Mouse (Mus musculus) layer of hippocampus, adult 2 months (tissue): ENCODE measurements around the gene Krtcap3. TPM values are rescaled to one million over a fixed set of nuclear protein-coding genes. Genes with fewer than 3 reads are reported as not detected.

Experiments used
- DNase-seq, 2 experiments: peaks; one replicate each; pipeline ENCODE4 v3.0.0; 2022; ENCODE audit warnings: low spot score in 2 of 2
- H3K27ac ChIP-seq: fragments of 200-600 bp; 2 replicates; pipeline ENCODE4 v1.8.1; 2022
- H3K4me3 ChIP-seq: fragments of 200-600 bp; 2 replicates; pipeline ENCODE4 v1.8.1; 2022; ENCODE audit warnings: mild to moderate bottlenecking
- CTCF ChIP-seq: fragments of 200-600 bp; conservative IDR thresholded peaks from 2 replicates; pipeline ENCODE4 v1.8.1; 2022; ENCODE audit warnings: antibody characterized with exemption, mild to moderate bottlenecking, moderate library complexity
- total RNA-seq, 2 experiments: library from RNA; stranded (reverse); gene quantifications; 2 replicates each; pipeline ENCODE4 v1.2.3; 2021

Gene Krtcap3
- total RNA-seq, 2 experiments from 2014 or later = 3.2 to 4.0 TPM

- H3K27ac ChIP-seq = no peak overlapping the region
- no peak overlapping the region for H3K4me3 ChIP-seq
- no peak for DNase-seq
These were observed 28.8 kb upstream of the Krtcap3 start for GRCm38 (mm10) chr5:31222696-31223095.

GRCm38 (mm10) chr5:31226641-31227040, 24.9 kb upstream of the Krtcap3 start:
- Histone ChIP-seq H3K4me3 (no peak overlapping the region), H3K27ac (no peak overlapping the region)
- TF ChIP-seq CTCF = no peak
- DNase-seq = no peak

More at GRCm38 (mm10) chr5:31222696-31223095, 28.8 kb upstream of the Krtcap3 start:
- no peak for TF ChIP-seq CTCF

- Histone ChIP-seq H3K27ac (peak within 1 kb of the TSS; percentile 98), H3K4me3 (peak within 1 kb of the TSS; percentile 90)
- TF ChIP-seq CTCF = peak; percentile 34
- peak; percentile 95 for DNase-seq
These were observed 10.6 kb upstream of the Krtcap3 start, which contains the start of the genes Nrbp1 and Gm9970 for GRCm38 (mm10) chr5:31240637-31241521. Nrbp1 (plus strand) TSS chr5:31240864. Gm9970 (minus strand) TSS chr5:31241232.

- no peak for TF ChIP-seq CTCF
- no peak for DNase-seq
- Histone ChIP-seq H3K27ac (peak overlapping the region; percentile 98), H3K4me3 (peak overlapping the region; percentile 90)
These were observed 9.9 kb upstream of the Krtcap3 start for GRCm38 (mm10) chr5:31241522-31242034.

- H3K4me3 ChIP-seq = peak overlapping the region; percentile 90
- no peak for DNase-seq
- TF ChIP-seq CTCF = no peak
- H3K27ac ChIP-seq = peak overlapping the region; percentile 98; the same call in 1 of the 2 replicates
These were observed 9.3 kb upstream of the Krtcap3 start for GRCm38 (mm10) chr5:31242191-31242590.

GRCm38 (mm10) chr5:31250716-31251115, 775 bp upstream of the Krtcap3 start:
- no peak overlapping the region for H3K27ac ChIP-seq
- DNase-seq = no peak
- no peak for TF ChIP-seq CTCF
- no peak overlapping the region for H3K4me3 ChIP-seq

- no peak for DNase-seq
- Histone ChIP-seq H3K4me3 (no peak overlapping the region), H3K27ac (no peak overlapping the region; the same call in 1 of the 2 replicates)
- TF ChIP-seq CTCF = no peak
These were observed 660 bp downstream of the Krtcap3 start for GRCm38 (mm10) chr5:31252151-31252550.

- H3K27ac ChIP-seq = no peak overlapping the region
- TF ChIP-seq CTCF = no peak
- no peak overlapping the region for H3K4me3 ChIP-seq
- DNase-seq = no peak
These were observed 1.5 kb downstream of the Krtcap3 start for GRCm38 (mm10) chr5:31252795-31253545.

- TF ChIP-seq CTCF = no peak
- DNase-seq = no peak
- H3K4me3 ChIP-seq = no peak overlapping the region
- peak overlapping the region; percentile 63 for H3K27ac ChIP-seq
These were observed 2.3 kb downstream of the Krtcap3 start for GRCm38 (mm10) chr5:31253806-31254205.

- Histone ChIP-seq H3K4me3 (no peak overlapping the region), H3K27ac (peak overlapping the region; percentile 63)
- TF ChIP-seq CTCF = no peak
- no peak for DNase-seq
These were observed 3.0 kb downstream of the Krtcap3 start for GRCm38 (mm10) chr5:31254452-31254851.

- no peak for DNase-seq
- no peak for TF ChIP-seq CTCF
- Histone ChIP-seq H3K4me3 (no peak overlapping the region), H3K27ac (peak overlapping the region; percentile 63; the same call in 1 of the 2 replicates)
These were observed 3.4 kb downstream of the Krtcap3 start for GRCm38 (mm10) chr5:31254901-31255300.

GRCm38 (mm10) chr5:31255381-31255780, 3.9 kb downstream of the Krtcap3 start:
- no peak for DNase-seq
- no peak for TF ChIP-seq CTCF
- Histone ChIP-seq H3K4me3 (no peak overlapping the region), H3K27ac (no peak overlapping the region)

- no peak for TF ChIP-seq CTCF
- no peak for DNase-seq
- H3K4me3 ChIP-seq = no peak overlapping the region
- H3K27ac ChIP-seq = 0 out of 2 replicates have a peak overlapping the region, but pooled peaks have one; percentile 0
These were observed 4.5 kb downstream of the Krtcap3 start for GRCm38 (mm10) chr5:31255971-31256370.
